Mouse (Mus musculus): ENCODE data around the gene Krtap4-2. TPM values are rescaled to one million over a fixed set of nuclear protein-coding genes. Genes with fewer than 3 reads are reported as not detected.
"Not testable (repeated sequence)": the region's sequence is repeated elsewhere in the genome, so short reads cannot be mapped to it uniquely, and the experiment has no call there.

The Krtap4-2 gene
- polyA plus RNA-seq, 1 experiment from 2014 or later, result not detected

GRCm38 (mm10) chr11:99637086-99637485 lies 2.2 kb upstream of the Krtap4-2 start:
- H3K27me3 ChIP-seq, result 0 out of 2 replicates have a peak, but pooled peaks cover 2% of the 10 kb centered on the region
- 59% methylated on average over 1 of the region's 1 CpGs for WGBS
- no peak overlapping the region for H3K4me2 ChIP-seq (replicated peaks)
- no peak overlapping the region for H3K27ac ChIP-seq
- H3K9me3 ChIP-seq, result no peaks in the 10 kb centered on the region
- H3K4me1 ChIP-seq, result 0 out of 2 replicates have a peak, but pooled peaks cover 4% of the 10 kb centered on the region
- H3K4me3 ChIP-seq, result no peak overlapping the region
- H3K9ac ChIP-seq, result no peak overlapping the region
- no peak for ATAC-seq (ENCODE audit: low FRiP score, low read depth)
- no peaks in the 10 kb centered on the region for H3K36me3 ChIP-seq

DNA sequence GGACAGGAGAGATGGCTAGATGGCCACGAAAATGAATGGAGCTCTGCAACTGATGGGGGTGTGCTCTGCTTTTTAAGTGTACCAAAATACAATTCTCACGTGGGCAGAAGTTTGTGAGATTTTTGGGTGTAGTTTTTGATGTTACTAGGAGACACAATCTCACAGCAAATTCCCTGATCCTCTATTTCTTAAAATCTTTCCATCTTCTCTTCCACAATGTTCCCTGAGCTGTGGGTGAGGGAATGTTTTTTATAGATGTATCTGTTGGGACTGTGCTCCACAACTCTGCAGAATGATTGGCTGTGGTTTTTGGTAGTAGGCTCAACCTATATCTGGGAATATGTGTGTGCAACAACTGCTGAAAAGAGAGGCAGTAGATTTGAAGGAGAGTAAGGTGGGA lies 1.6 kb downstream of the Krtap4-2 start:
- no peak overlapping the region for H3K4me2 ChIP-seq (replicated peaks)
- 70% methylated on average over 2 of the region's 2 CpGs for WGBS

DNA sequence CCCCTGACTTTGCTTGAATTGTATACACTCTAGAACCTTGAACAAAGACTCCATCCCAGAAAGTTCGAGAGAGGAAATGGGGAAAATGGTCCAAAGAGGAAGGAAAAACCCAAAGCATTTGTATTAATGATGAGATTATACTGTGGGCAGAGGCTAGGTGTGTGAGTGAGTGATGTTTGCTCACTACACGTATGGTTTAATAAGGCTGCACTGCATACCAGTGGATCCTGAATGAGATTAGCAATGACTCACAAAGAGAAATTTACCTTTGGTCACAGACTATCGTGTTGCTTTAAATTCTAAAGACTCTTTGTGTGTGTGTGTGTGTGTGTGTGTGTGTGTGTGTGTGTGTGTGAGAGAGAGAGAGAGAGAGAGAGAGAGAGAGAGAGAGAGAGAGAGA lies 4.0 kb downstream of the Krtap4-2 start:
- no peak for ATAC-seq (ENCODE audit: low FRiP score, low read depth)
- no peak overlapping the region for H3K4me3 ChIP-seq
- no peak overlapping the region for H3K9ac ChIP-seq
- no peak overlapping the region for H3K4me2 ChIP-seq (replicated peaks)
- H3K27ac ChIP-seq, result no peak overlapping the region
- peaks cover 5% of the 10 kb centered on the region; the same call in 1 of the 2 replicates for H3K27me3 ChIP-seq
- H3K9me3 ChIP-seq, result no peaks in the 10 kb centered on the region
- no peaks in the 10 kb centered on the region for H3K4me1 ChIP-seq
- H3K36me3 ChIP-seq, result no peaks in the 10 kb centered on the region
- 69% methylated on average over 3 of the region's 3 CpGs for WGBS

More for the DNA sequence above, 1.6 kb downstream of the Krtap4-2 start:
- no peak overlapping the region for H3K9ac ChIP-seq
- H3K27me3 ChIP-seq, result 0 out of 2 replicates have a peak, but pooled peaks cover 2% of the 10 kb centered on the region
- H3K36me3 ChIP-seq, result no peaks in the 10 kb centered on the region
- H3K4me1 ChIP-seq, result no peaks in the 10 kb centered on the region
- H3K4me3 ChIP-seq, result no peak overlapping the region
- no peak overlapping the region for H3K27ac ChIP-seq
- no peak for ATAC-seq (ENCODE audit: low FRiP score, low read depth)
- H3K9me3 ChIP-seq, result no peaks in the 10 kb centered on the region

- Histone ChIP-seq H3K9ac (no peak within 1 kb of the TSS), H3K27ac (no peak within 1 kb of the TSS), H3K9me3 (no peaks in the 10 kb centered on the region), H3K4me2 (replicated peaks) (no peak within 1 kb of the TSS), H3K36me3 (no peaks in the 10 kb centered on the region), H3K27me3 (peaks cover 3% of the 10 kb centered on the region; the same call in 1 of the 2 replicates), H3K4me3 (no peak within 1 kb of the TSS), H3K4me1 (no peaks in the 10 kb centered on the region)
- no peak for ATAC-seq (ENCODE audit: low FRiP score, low read depth)
- 81% methylated on average over 4 of the region's 4 CpGs for WGBS
Measured at GRCm38 (mm10) chr11:99628138-99628537, 6.7 kb downstream of the Krtap4-2 start, which contains the start of gene Krtap4-1. TSS of gene Krtap4-1 (minus strand) at chr11:99628238.

- Histone ChIP-seq H3K4me3 (no peak within 1 kb of the TSS), H3K36me3 (no peaks in the 10 kb centered on the region), H3K4me2 (replicated peaks) (no peak within 1 kb of the TSS), H3K27me3 (no peaks in the 10 kb centered on the region), H3K9ac (no peak within 1 kb of the TSS), H3K9me3 (no peaks in the 10 kb centered on the region), H3K27ac (no peak within 1 kb of the TSS), H3K4me1 (no peaks in the 10 kb centered on the region)
- 78% methylated on average over 2 of the region's 2 CpGs for WGBS
- no peak for ATAC-seq (ENCODE audit: low FRiP score, low read depth)
Measured at GRCm38 (mm10) chr11:99620335-99620734, 14.5 kb downstream of the Krtap4-2 start, which contains the start of gene Gm11562. TSS of gene Gm11562 (minus strand) at chr11:99620435.

- Histone ChIP-seq H3K4me2 (replicated peaks) (no peak within 1 kb of the TSS), H3K4me3 (no peak within 1 kb of the TSS), H3K9me3 (no peaks in the 10 kb centered on the region), H3K27me3 (no peaks in the 10 kb centered on the region), H3K4me1 (no peaks in the 10 kb centered on the region), H3K9ac (no peak within 1 kb of the TSS), H3K27ac (no peak within 1 kb of the TSS), H3K36me3 (no peaks in the 10 kb centered on the region)
- WGBS, result 76% methylated on average over 3 of the region's 3 CpGs
- no peak for ATAC-seq (ENCODE audit: low FRiP score, low read depth)
Measured at GRCm38 (mm10) chr11:99614796-99615363, 20.0 kb downstream of the Krtap4-2 start, which contains the start of gene Krtap2-4. TSS of gene Krtap2-4 (minus strand) at chr11:99614846.

DNA sequence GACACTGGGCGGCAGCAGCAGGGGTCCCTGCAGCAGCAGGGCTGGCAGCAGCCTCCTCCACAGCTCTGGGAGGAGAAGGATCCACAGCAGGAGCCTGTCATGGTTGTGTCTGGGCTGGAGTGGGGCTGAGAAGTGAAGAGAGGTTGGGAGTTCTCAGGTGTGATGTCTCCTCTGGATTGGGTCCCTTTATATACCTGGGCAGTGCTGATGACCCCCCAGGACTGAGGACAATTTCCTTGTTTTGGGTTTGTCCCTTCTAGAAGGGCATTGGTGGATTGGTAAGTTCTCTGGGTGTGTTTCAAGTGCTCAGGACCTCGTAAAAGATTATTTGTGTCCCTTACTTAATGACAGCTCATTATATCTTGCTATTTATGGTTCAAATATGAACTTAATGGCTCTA lies 24.8 kb downstream of the Krtap4-2 start, which contains the start of gene Gm11937:
Gene Gm11937, minus strand, starts transcription at position 101 of the 400 bp plus-strand sequence.
- not testable (repeated sequence) for H3K4me2 ChIP-seq (replicated peaks); H3K4me3 ChIP-seq; H3K4me1 ChIP-seq; H3K9me3 ChIP-seq; H3K9ac ChIP-seq; H3K27ac ChIP-seq; ATAC-seq (ENCODE audit: low FRiP score, low read depth); H3K27me3 ChIP-seq; H3K36me3 ChIP-seq
- whole genome bisulfite sequencing, result 24% methylated on average over 2 of the region's 2 CpGs

DNA sequence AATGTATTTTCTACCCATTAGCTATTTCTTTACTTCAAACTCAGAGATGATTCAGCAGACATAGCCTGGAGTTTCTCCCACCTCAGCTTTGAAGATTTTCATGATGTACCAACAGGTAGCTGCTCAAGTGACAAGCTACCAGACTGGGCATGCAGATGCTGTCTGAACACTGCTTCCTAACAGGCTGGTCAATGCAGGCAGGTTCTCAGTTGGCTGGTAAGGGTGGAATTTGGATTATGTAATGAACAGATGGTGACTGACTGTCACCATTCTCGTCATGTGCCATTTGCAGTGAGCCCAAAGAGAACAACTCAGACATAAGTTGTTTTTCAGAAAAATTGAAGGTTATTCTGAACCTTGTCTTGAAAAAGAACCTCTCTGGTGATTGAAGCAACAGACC lies 25.8 kb downstream of the Krtap4-2 start:
- Histone ChIP-seq H3K36me3 (no peaks in the 10 kb centered on the region), H3K27me3 (no peaks in the 10 kb centered on the region), H3K9me3 (no peaks in the 10 kb centered on the region), H3K9ac (no peak overlapping the region), H3K4me1 (no peaks in the 10 kb centered on the region), H3K4me2 (replicated peaks) (no peak overlapping the region), H3K27ac (no peak overlapping the region), H3K4me3 (no peak overlapping the region)
- WGBS, result 62% methylated on average over 1 of the region's 1 CpGs
- ATAC-seq (ENCODE audit: low FRiP score, low read depth), result no peak

GRCm38 (mm10) chr11:99603208-99603607 lies 31.7 kb downstream of the Krtap4-2 start, which contains the start of gene Gm11938:
TSS of gene Gm11938 (minus strand) at chr11:99603308.
- H3K27ac ChIP-seq; ATAC-seq (ENCODE audit: low FRiP score, low read depth): not testable (repeated sequence)

GRCm38 (mm10) chr11:99597742-99598141 lies 37.1 kb downstream of the Krtap4-2 start, which contains the start of gene Krtap9-3:
TSS of gene Krtap9-3 (minus strand) at chr11:99598105.
- 73% methylated on average over 6 of the region's 6 CpGs for WGBS
- H3K27me3 ChIP-seq; H3K27ac ChIP-seq; H3K4me2 ChIP-seq (replicated peaks); H3K9me3 ChIP-seq; H3K4me1 ChIP-seq; H3K9ac ChIP-seq; ATAC-seq (ENCODE audit: low FRiP score, low read depth); H3K36me3 ChIP-seq; H3K4me3 ChIP-seq: not testable (repeated sequence)

More at GRCm38 (mm10) chr11:99603208-99603607, 31.7 kb downstream of the Krtap4-2 start, which contains the start of gene Gm11938:
- H3K4me2 ChIP-seq (replicated peaks); H3K4me3 ChIP-seq; H3K27me3 ChIP-seq; H3K36me3 ChIP-seq; H3K9ac ChIP-seq; H3K9me3 ChIP-seq; H3K4me1 ChIP-seq: not testable (repeated sequence)
- 44% methylated on average over 1 of the region's 1 CpGs for WGBS

DNA sequence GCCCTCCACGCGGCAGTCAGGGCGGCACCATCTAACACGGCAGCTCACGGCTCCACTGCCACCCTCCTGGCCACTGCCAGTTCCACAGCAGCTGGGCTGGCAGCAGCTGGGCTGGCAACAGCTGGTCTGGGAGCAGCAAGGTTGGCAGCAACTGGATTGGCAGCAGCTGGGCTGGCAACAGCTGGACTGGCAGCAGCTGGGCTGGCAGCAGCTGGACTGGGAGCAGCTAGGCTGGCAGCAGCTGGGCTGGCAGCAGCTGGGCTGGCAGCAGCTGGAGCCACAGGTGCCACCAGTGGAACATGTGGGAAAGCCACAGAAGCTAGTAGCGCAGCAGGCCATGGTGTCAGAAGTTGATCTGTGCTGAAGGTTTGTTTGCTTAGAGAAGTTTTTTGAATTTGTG lies 43.9 kb downstream of the Krtap4-2 start, which contains the start of gene Krtap1-3:
Gene Krtap1-3, minus strand, starts transcription at position 359 of the 400 bp plus-strand sequence.
- H3K4me3 ChIP-seq, result no peak within 1 kb of the TSS
- no peaks in the 10 kb centered on the region for H3K27me3 ChIP-seq
- H3K27ac ChIP-seq, result no peak within 1 kb of the TSS
- no peaks in the 10 kb centered on the region for H3K36me3 ChIP-seq
- H3K9me3 ChIP-seq, result no peaks in the 10 kb centered on the region
- H3K4me2 ChIP-seq (replicated peaks), result no peak within 1 kb of the TSS
- H3K9ac ChIP-seq, result no peak within 1 kb of the TSS
- no peaks in the 10 kb centered on the region for H3K4me1 ChIP-seq
- WGBS, result 76% methylated on average over 6 of the region's 6 CpGs
- ATAC-seq (ENCODE audit: low FRiP score, low read depth), result no peak

DNA sequence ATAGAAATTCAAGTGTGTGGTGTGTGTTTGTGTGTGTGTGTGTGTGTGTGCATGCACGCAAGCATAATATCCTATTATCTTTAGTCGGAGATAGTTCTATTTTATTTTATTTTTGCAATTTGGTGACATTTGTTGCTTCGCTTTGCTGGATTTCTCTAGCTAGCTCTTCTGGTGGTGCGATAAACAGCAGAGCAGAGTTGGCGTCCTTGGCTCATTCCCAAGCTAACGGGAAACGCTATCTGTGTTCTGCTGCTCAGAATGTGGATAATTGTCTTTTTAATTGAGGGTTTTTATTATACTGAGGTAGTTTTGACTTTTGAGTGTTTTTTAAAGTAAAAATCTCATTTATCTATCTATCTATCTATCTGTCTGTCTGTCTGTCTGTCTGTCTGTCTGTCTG lies 49.8 kb downstream of the Krtap4-2 start:
- Histone ChIP-seq H3K4me3 (no peak overlapping the region), H3K9me3 (no peaks in the 10 kb centered on the region), H3K27me3 (no peaks in the 10 kb centered on the region), H3K36me3 (no peaks in the 10 kb centered on the region), H3K4me1 (no peaks in the 10 kb centered on the region), H3K9ac (no peak overlapping the region), H3K27ac (no peak overlapping the region), H3K4me2 (replicated peaks) (no peak overlapping the region)
- ATAC-seq (ENCODE audit: low FRiP score, low read depth), result no peak
- WGBS, result 89% methylated on average over 7 of the region's 7 CpGs
